Mouse (Mus musculus): ENCODE measurements around the gene E030025P04Rik. TPM values are rescaled to one million over a fixed set of nuclear protein-coding genes. Genes with fewer than 3 reads are reported as not detected.

Gene E030025P04Rik
- polyA plus RNA-seq, 1 experiment from 2014 or later = not detected

GRCm38 (mm10) chr11:109091821-109092220 lies 52.3 kb downstream of the E030025P04Rik start:
- Histone ChIP-seq H3K4me2 (replicated peaks) (no peak overlapping the region), H3K27me3 (no peaks in the 10 kb centered on the region), H3K27ac (no peak overlapping the region), H3K36me3 (no peaks in the 10 kb centered on the region), H3K9me3 (no peaks in the 10 kb centered on the region), H3K9ac (no peak overlapping the region), H3K4me3 (no peak overlapping the region), H3K4me1 (peaks cover 8% of the 10 kb centered on the region)
- 19% methylated on average over 5 of the region's 5 CpGs for WGBS
- ATAC-seq (ENCODE audit: low FRiP score, low read depth) = no peak

Other genes with a start within 250 kb of the E030025P04Rik start
- gene Axin2, start 224.0 kb downstream of the E030025P04Rik start, polyA plus RNA-seq (2015; fragmentation: Nextera tagmentation; extraction: Ambion mirVana) = 18.1 and 19.7 TPM in 2 replicates
- 4.9 TPM in 2 replicates for gene Rgs9, start 153.8 kb upstream of the E030025P04Rik start, polyA plus RNA-seq (2015; fragmentation: Nextera tagmentation; extraction: Ambion mirVana)
- gene Gna13, start 218.5 kb upstream of the E030025P04Rik start, polyA plus RNA-seq (2015; fragmentation: Nextera tagmentation; extraction: Ambion mirVana) = 21.6 and 21.7 TPM in 2 replicates